Mouse (Mus musculus) erythroblast, embryonic 14.5 days (primary cell): Measurements from ENCODE around the gene Akr1c6. TPM values are rescaled to one million over a fixed set of nuclear protein-coding genes. Genes with fewer than 3 reads are reported as not detected.
"Not testable (repeated sequence)": the region's sequence is repeated elsewhere in the genome, so short reads cannot be mapped to it uniquely, and the experiment has no call there.

ENCODE experiments used
- H3K27me3 ChIP-seq: 2 replicates; pipeline ENCODE4 v1.6.1; 2012; ENCODE audit warnings: inconsistent platforms; ENCODE audit not compliant: control insufficient read depth
- H3K36me3 ChIP-seq: 2 replicates; pipeline ENCODE4 v1.6.1; 2012; ENCODE audit warnings: mild to moderate bottlenecking, inconsistent platforms; ENCODE audit not compliant: control insufficient read depth
- H3K4me1 ChIP-seq: 2 replicates; pipeline ENCODE4 v1.6.1; 2012; ENCODE audit warnings: inconsistent platforms; ENCODE audit not compliant: control insufficient read depth
- H3K4me3 ChIP-seq: replicated peaks from 2 replicates; pipeline ENCODE3; 2012; ENCODE audit warnings: moderate library complexity, mild to moderate bottlenecking, inconsistent platforms
- H3K9me3 ChIP-seq: 2 replicates; pipeline ENCODE4 v1.6.1; 2012; ENCODE audit warnings: low read length, inconsistent platforms, mixed read lengths; ENCODE audit not compliant: control insufficient read depth
- GATA1 ChIP-seq: IDR thresholded peaks from 2 replicates; pipeline ENCODE4 v1.6.1; 2012; ENCODE audit warnings: low read length, inconsistent platforms, mixed read lengths
- TAL1 ChIP-seq: IDR thresholded peaks from 3 replicates; pipeline ENCODE4 v1.6.1; 2012; ENCODE audit warnings: low read length, inconsistent platforms, mixed read lengths
- polyA plus RNA-seq: library from polyadenylated mRNA; stranded (reverse); fragments of >175 nt; gene quantifications from 2 replicates; pipeline ENCODE4 v1.2.3, GENCODE M21; 2012

Gene Akr1c6
- polyA plus RNA-seq: not detected in 2 replicates

DNA sequence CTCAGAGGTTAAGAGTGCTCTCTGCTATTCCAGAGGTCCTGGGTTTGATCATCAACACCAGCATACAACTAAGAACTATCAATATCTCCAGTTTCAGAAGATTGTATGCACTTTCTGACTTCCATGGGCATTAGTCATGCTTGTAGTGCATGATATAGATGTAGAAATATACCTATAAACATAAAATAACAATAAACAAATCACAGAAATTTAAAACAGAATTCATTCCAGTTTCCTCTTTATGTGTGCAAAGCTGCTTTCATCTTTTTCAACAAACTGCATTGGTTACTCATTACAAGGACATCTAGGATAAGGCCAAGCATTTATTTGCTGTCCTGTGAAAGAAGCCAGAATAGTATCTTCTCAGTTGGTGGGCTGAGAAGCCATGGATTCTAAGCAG, at the start of gene Akr1c6:
Akr1c6 (plus strand) TSS at position 301 of the 400 bp plus-strand sequence.
- Histone ChIP-seq H3K36me3 (no peaks in the 10 kb centered on the region), H3K27me3 (no peaks in the 10 kb centered on the region), H3K9me3 (no peaks in the 10 kb centered on the region), H3K4me3 (no peak within 1 kb of the TSS), H3K4me1 (no peaks in the 10 kb centered on the region)
- TF ChIP-seq GATA1: no peak
- no peak for TF ChIP-seq TAL1

DNA sequence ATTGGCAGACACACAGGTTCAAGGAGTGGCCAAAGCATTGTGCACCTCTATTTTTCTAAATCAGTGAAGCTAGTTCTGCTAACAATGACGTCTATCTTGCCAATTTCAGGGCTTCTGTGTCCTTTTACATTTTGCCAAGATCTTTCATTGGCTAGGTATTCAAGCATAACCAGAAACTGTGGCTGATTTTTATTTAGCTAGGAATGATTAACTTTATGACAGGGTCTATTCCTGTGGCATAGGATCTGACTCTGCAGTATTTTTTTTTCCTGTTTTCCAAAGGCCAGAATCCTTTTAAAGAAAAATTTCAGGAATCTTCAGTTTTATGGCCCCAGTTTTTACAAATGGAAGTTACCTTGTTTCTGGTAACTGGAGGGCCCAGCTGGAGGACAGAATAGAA, 49.2 kb upstream of the Akr1c6 start:
- no peaks in the 10 kb centered on the region for H3K4me1 ChIP-seq
- TF ChIP-seq TAL1: no peak
- no peak for TF ChIP-seq GATA1
- H3K9me3 ChIP-seq: peaks cover 4% of the 10 kb centered on the region; the same call in 1 of the 2 replicates
- no peaks in the 10 kb centered on the region for H3K36me3 ChIP-seq
- no peak overlapping the region for H3K4me3 ChIP-seq
- no peaks in the 10 kb centered on the region for H3K27me3 ChIP-seq

DNA sequence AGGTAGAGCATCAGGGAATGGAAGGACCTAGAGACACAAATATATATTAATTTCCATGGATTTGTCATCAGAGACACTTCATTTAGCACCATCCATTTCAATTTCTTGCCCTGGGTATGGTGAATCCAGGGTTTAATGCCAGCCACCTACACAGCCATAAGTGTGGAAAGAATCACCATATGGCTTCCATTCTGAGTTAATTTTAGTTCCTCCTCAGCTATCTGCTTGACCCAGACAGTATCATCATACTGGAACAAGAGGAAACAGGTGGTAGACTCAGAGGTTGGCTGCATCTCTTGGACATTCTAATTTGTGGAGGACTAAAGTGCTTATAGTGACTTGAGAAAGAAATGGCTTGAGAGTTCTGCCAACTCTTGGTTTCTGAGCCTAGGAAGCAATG, 48.6 kb upstream of the Akr1c6 start:
- TF ChIP-seq GATA1 (no peak), TAL1 (no peak)
- no peaks in the 10 kb centered on the region for H3K36me3 ChIP-seq
- H3K27me3 ChIP-seq: no peaks in the 10 kb centered on the region
- no peak overlapping the region for H3K4me3 ChIP-seq
- no peaks in the 10 kb centered on the region for H3K4me1 ChIP-seq
- H3K9me3 ChIP-seq: peaks cover 4% of the 10 kb centered on the region; the same call in 1 of the 2 replicates

DNA sequence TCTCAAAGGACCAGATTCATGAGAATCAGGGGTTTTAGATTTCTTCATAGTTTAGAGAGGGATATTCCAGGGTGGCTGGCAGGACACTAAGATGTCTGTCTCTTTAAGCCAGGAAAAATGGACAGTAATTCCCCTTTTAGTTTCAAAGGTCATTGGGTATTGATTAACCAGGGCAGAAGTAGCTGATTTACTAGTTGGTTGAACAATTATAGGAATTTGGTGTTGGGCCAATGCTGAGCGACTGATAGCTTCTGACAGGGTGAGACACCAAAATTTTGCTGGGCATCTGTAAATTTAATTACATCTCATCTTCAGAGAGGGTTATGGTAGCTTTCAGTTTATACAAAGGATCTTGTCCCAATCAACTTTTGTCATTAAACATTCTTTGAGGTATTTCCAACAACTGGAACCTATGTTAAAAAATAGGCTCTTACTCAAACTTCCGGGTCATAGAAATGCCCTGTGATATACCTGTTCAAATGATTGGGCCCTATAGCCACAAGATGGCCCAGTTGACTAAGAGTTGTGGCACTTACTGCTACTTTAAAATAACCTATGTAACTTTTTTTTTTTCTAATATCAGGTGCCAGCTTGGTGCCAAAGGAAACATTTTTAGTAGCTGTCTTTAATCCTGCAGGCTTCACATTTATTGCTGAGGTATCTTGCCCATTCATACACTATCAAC, 45.2 kb upstream of the Akr1c6 start:
- Histone ChIP-seq H3K36me3 (no peaks in the 10 kb centered on the region), H3K4me3 (no peak overlapping the region), H3K27me3 (no peaks in the 10 kb centered on the region), H3K4me1 (no peaks in the 10 kb centered on the region), H3K9me3 (peaks cover 4% of the 10 kb centered on the region; the same call in 1 of the 2 replicates)
- TF ChIP-seq GATA1 (no peak), TAL1 (no peak)

DNA sequence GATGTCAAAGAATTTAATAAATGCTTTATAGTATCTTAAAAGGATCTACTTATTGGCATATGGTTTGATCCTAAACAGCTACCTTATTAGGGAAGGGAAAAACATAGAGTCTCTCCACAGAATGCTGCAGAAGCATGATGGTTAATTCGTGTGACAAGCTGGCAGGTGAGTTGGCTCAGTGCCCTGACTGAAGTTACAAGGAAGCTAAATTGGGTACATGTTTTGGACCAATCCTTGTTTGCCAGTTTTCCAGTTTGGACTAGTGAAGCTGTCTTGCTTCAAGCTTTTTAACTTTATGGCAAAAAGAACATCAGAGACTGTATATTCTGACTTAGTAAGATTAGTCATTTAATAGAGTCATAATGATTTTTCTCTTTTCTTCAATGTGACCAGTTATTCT, 33.7 kb upstream of the Akr1c6 start:
- H3K4me3 ChIP-seq, H3K4me1 ChIP-seq, H3K36me3 ChIP-seq, H3K27me3 ChIP-seq: not testable (repeated sequence)
- H3K9me3 ChIP-seq: peaks cover 14% of the 10 kb centered on the region

DNA sequence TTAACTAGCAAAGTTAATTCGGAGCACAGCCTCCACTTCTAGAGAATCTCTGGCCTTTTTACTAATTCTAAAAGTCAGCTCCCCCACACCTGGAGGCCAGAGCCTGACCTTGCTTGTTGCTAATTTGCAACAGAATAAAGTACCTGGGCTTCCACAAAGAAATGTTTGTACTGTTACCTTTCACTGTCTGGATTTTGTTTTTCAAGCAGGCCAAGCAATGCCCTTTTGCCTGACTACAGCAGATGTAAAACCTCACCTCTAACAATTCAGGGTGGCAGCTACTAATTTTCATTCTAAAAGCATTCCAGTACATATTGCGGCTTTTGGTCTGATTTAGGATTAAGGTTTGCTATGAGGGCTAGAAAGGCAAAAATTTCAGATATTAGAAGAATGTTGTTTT, 33.3 kb upstream of the Akr1c6 start:
- peaks cover 14% of the 10 kb centered on the region for H3K9me3 ChIP-seq
- no peaks in the 10 kb centered on the region for H3K4me1 ChIP-seq
- no peaks in the 10 kb centered on the region for H3K36me3 ChIP-seq
- H3K4me3 ChIP-seq: no peak overlapping the region
- TF ChIP-seq GATA1: no peak
- TF ChIP-seq TAL1: no peak
- H3K27me3 ChIP-seq: no peaks in the 10 kb centered on the region

DNA sequence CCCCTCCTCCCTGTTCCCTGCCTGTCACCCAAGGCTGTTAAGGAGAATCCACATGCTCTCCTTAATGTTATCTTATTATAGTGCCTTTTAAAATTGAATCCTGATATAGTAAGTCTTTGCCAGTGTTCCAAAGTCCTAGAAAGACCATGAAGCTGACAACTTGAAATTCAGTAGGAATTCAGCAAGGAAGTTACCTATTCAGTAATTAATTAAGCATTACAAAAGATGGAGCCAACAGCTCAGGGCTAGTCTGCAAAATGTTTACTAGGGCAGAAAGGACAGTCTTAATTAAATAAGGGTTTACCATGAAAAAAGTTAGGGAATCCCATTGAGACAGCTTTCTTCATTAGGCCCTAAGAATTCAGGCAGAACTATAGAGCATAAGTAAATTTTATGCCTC, 31.9 kb upstream of the Akr1c6 start:
- Histone ChIP-seq H3K9me3 (peaks cover 7% of the 10 kb centered on the region; the same call in 1 of the 2 replicates), H3K36me3 (no peaks in the 10 kb centered on the region), H3K4me3 (no peak overlapping the region), H3K4me1 (no peaks in the 10 kb centered on the region), H3K27me3 (no peaks in the 10 kb centered on the region)
- TF ChIP-seq TAL1: no peak
- TF ChIP-seq GATA1: no peak

DNA sequence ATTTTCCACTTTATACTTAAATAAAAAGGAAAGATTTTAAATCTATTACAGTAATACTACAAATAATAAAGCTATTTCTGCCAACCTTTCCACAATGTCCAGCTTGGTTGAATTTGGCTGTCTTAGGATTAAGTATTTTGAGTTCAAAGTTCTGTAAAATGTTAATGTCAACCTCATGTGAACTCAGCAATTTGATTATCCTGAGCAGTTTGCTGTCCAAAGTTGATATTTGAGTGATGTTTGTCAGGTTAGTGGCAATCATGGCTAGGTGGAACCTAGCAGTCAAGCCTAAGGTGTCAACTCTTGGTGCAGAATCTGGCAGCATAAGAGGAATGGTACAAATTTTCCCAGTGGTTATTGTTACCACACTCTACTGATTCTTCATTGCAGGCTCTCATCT, 29.4 kb upstream of the Akr1c6 start:
- no peaks in the 10 kb centered on the region for H3K27me3 ChIP-seq
- no peaks in the 10 kb centered on the region for H3K4me1 ChIP-seq
- H3K9me3 ChIP-seq: 0 out of 2 replicates have a peak, but pooled peaks cover 4% of the 10 kb centered on the region
- no peak for TF ChIP-seq TAL1
- TF ChIP-seq GATA1: no peak
- no peaks in the 10 kb centered on the region for H3K36me3 ChIP-seq
- H3K4me3 ChIP-seq: no peak overlapping the region

DNA sequence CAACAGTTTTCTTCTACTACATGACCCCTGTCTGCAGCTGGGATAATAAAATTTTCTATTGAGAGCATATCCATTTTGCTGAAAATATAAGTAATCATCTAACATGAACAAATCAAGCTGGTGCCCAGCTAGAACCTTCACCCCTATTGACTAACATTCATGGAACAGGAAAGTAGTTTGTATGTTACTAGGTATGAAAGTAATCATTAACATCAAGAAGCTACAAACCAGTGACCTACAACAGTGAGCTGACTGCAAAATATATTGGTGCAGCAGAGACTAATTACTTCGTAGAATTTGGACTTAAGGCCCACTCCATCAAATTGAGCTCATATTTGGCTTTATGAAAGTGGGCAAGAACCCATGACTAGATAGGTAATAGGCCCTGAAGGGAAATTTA, 27.3 kb upstream of the Akr1c6 start:
- no peaks in the 10 kb centered on the region for H3K27me3 ChIP-seq
- H3K4me1 ChIP-seq: no peaks in the 10 kb centered on the region
- no peak overlapping the region for H3K4me3 ChIP-seq
- no peaks in the 10 kb centered on the region for H3K36me3 ChIP-seq
- no peak for TF ChIP-seq TAL1
- TF ChIP-seq GATA1: no peak
- no peaks in the 10 kb centered on the region for H3K9me3 ChIP-seq

DNA sequence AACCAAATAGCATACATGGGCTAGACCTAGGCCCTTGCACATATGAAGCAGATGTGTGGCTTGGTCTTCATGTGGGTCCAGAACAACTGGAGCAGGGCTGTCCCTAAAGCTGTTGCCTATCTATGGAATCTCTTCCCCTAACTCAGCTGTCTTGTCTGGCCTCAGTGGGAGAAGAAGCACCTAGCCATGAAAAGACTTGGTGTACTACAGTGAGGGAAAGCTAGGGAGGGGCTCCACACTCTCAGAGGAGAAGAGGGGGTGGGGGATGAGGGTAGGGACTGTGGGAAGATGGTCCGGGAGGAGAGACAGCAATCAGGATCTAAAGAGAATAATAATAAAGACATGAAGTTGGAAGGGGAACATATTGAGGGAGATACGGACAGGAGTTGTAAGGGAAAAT, 5.5 kb upstream of the Akr1c6 start:
- Histone ChIP-seq H3K36me3 (no peaks in the 10 kb centered on the region), H3K4me1 (no peaks in the 10 kb centered on the region), H3K27me3 (no peaks in the 10 kb centered on the region), H3K9me3 (no peaks in the 10 kb centered on the region), H3K4me3 (no peak overlapping the region)
- TF ChIP-seq GATA1: no peak
- no peak for TF ChIP-seq TAL1
